Mouse (Mus musculus): ENCODE results near the gene Lin7c. TPM values are rescaled to one million over a fixed set of nuclear protein-coding genes. Genes with fewer than 3 reads are reported as not detected.

Lin7c gene
- total and polyA plus RNA-seq, 2 experiments from 2014 or later = 175 to 283 TPM

GRCm38 (mm10) chr2:109881111-109881510, 9.5 kb upstream of the Lin7c start:
- H3K27ac ChIP-seq (ENCODE audit: low read depth, low read length) = no peak overlapping the region
- no peak overlapping the region for H3K9ac ChIP-seq
- no peak for TF ChIP-seq CTCF (IDR thresholded peaks at IDR 0.05; ENCODE audit: low read depth)
- no peak overlapping the region for H3K4me3 ChIP-seq (ENCODE audit: low read depth, low read length)
- no peaks in the 10 kb centered on the region for H3K4me1 ChIP-seq (ENCODE audit: insufficient read depth)
- no peaks in the 10 kb centered on the region for H3K36me3 ChIP-seq (ENCODE audit: insufficient read depth)
- no peaks in the 10 kb centered on the region for H3K27me3 ChIP-seq (ENCODE audit: insufficient read depth, low read length)
- ATAC-seq (no peak), DNase-seq (no peak)
- 68% methylated on average over 2 of the region's 2 CpGs for WGBS
- no peaks in the 10 kb centered on the region for H3K9me3 ChIP-seq (ENCODE audit: low read length)
- H3K4me2 ChIP-seq (ENCODE audit: low read depth) = no peak overlapping the region

- H3K9ac ChIP-seq = no peak overlapping the region
These were observed 9.0 kb upstream of the Lin7c start for GRCm38 (mm10) chr2:109881625-109882024.

GRCm38 (mm10) chr2:109884106-109884505, 6.5 kb upstream of the Lin7c start:
- no peaks in the 10 kb centered on the region for H3K9me3 ChIP-seq (ENCODE audit: low read length)
- no peaks in the 10 kb centered on the region for H3K27me3 ChIP-seq (ENCODE audit: insufficient read depth, low read length)
- no peaks in the 10 kb centered on the region for H3K4me1 ChIP-seq (ENCODE audit: insufficient read depth)
- 33% methylated on average over 4 of the region's 4 CpGs for WGBS
- peak; percentile 73 for ATAC-seq
- H3K36me3 ChIP-seq (ENCODE audit: insufficient read depth) = no peaks in the 10 kb centered on the region
- H3K9ac ChIP-seq = no peak overlapping the region
- DNase-seq = peak; percentile 52
- no peak for TF ChIP-seq CTCF (IDR thresholded peaks at IDR 0.05; ENCODE audit: low read depth)
- no peak overlapping the region for H3K27ac ChIP-seq (ENCODE audit: low read depth, low read length)
- no peak overlapping the region for H3K4me3 ChIP-seq (ENCODE audit: low read depth, low read length)
- no peak overlapping the region for H3K4me2 ChIP-seq (ENCODE audit: low read depth)

More at GRCm38 (mm10) chr2:109881625-109882024, 9.0 kb upstream of the Lin7c start:
- 71% methylated on average over 1 of the region's 1 CpGs for WGBS
- no peak for TF ChIP-seq CTCF (IDR thresholded peaks at IDR 0.05; ENCODE audit: low read depth)
- ATAC-seq (no peak), DNase-seq (no peak)
- H3K4me1 ChIP-seq (ENCODE audit: insufficient read depth) = no peaks in the 10 kb centered on the region
- H3K4me2 ChIP-seq (ENCODE audit: low read depth) = no peak overlapping the region
- no peak overlapping the region for H3K27ac ChIP-seq (ENCODE audit: low read depth, low read length)
- H3K4me3 ChIP-seq (ENCODE audit: low read depth, low read length) = no peak overlapping the region
- no peaks in the 10 kb centered on the region for H3K36me3 ChIP-seq (ENCODE audit: insufficient read depth)
- H3K9me3 ChIP-seq (ENCODE audit: low read length) = no peaks in the 10 kb centered on the region
- no peaks in the 10 kb centered on the region for H3K27me3 ChIP-seq (ENCODE audit: insufficient read depth, low read length)

- no peaks in the 10 kb centered on the region for H3K9me3 ChIP-seq (ENCODE audit: low read length)
- peak; percentile 51 for ATAC-seq
- H3K4me3 ChIP-seq (ENCODE audit: low read depth, low read length) = no peak overlapping the region
- H3K27ac ChIP-seq (ENCODE audit: low read depth, low read length) = no peak overlapping the region
- TF ChIP-seq CTCF (IDR thresholded peaks at IDR 0.05; ENCODE audit: low read depth) = no peak
- H3K4me2 ChIP-seq (ENCODE audit: low read depth) = no peak overlapping the region
- no peak overlapping the region for H3K9ac ChIP-seq
- 38% methylated on average over 4 of the region's 4 CpGs for WGBS
- H3K4me1 ChIP-seq (ENCODE audit: insufficient read depth) = no peaks in the 10 kb centered on the region
- DNase-seq = no peak
- H3K27me3 ChIP-seq (ENCODE audit: insufficient read depth, low read length) = no peaks in the 10 kb centered on the region
- H3K36me3 ChIP-seq (ENCODE audit: insufficient read depth) = no peaks in the 10 kb centered on the region
These were observed 6.1 kb upstream of the Lin7c start for GRCm38 (mm10) chr2:109884507-109884906.

GRCm38 (mm10) chr2:109890068-109890467, 585 bp upstream of the Lin7c start:
- Histone ChIP-seq H3K4me2 (ENCODE audit: low read depth) (peak overlapping the region; percentile 60), H3K4me1 (ENCODE audit: insufficient read depth) (peaks cover 9% of the 10 kb centered on the region; the same call in 1 of the 2 replicates), H3K9me3 (ENCODE audit: low read length) (no peaks in the 10 kb centered on the region), H3K36me3 (ENCODE audit: insufficient read depth) (peaks cover 8% of the 10 kb centered on the region), H3K4me3 (ENCODE audit: low read depth, low read length) (peak overlapping the region; percentile 92), H3K27me3 (ENCODE audit: insufficient read depth, low read length) (no peaks in the 10 kb centered on the region), H3K27ac (ENCODE audit: low read depth, low read length) (peak overlapping the region; percentile 90), H3K9ac (peak overlapping the region; percentile 95)
- DNase-seq (no peak), ATAC-seq (peak; percentile 17; the same call in 1 of the 2 replicates)
- TF ChIP-seq CTCF (IDR thresholded peaks at IDR 0.05; ENCODE audit: low read depth) = peak; percentile 49
- 35% methylated on average over 4 of the region's 4 CpGs for WGBS

GRCm38 (mm10) chr2:109891031-109891430, 378 bp downstream of the Lin7c start:
- ATAC-seq (peak; percentile 79), DNase-seq (no peak)
- peaks cover 17% of the 10 kb centered on the region for H3K36me3 ChIP-seq (ENCODE audit: insufficient read depth)
- peak overlapping the region; percentile 90 for H3K27ac ChIP-seq (ENCODE audit: low read depth, low read length)
- 2% methylated on average over 34 of the region's 34 CpGs for WGBS
- peak overlapping the region; percentile 95 for H3K9ac ChIP-seq
- no peak for TF ChIP-seq CTCF (IDR thresholded peaks at IDR 0.05; ENCODE audit: low read depth)
- H3K27me3 ChIP-seq (ENCODE audit: insufficient read depth, low read length) = no peaks in the 10 kb centered on the region
- H3K4me3 ChIP-seq (ENCODE audit: low read depth, low read length) = peak overlapping the region; percentile 92
- H3K4me1 ChIP-seq (ENCODE audit: insufficient read depth) = peaks cover 9% of the 10 kb centered on the region; the same call in 1 of the 2 replicates
- H3K4me2 ChIP-seq (ENCODE audit: low read depth) = peak overlapping the region; percentile 60
- no peaks in the 10 kb centered on the region for H3K9me3 ChIP-seq (ENCODE audit: low read length)

GRCm38 (mm10) chr2:109891471-109891870, 818 bp downstream of the Lin7c start:
- peak overlapping the region; percentile 95 for H3K9ac ChIP-seq
- H3K4me1 ChIP-seq (ENCODE audit: insufficient read depth) = peaks cover 9% of the 10 kb centered on the region; the same call in 1 of the 2 replicates
- no peaks in the 10 kb centered on the region for H3K27me3 ChIP-seq (ENCODE audit: insufficient read depth, low read length)
- DNase-seq (peak; percentile 26), ATAC-seq (no peak)
- H3K4me3 ChIP-seq (ENCODE audit: low read depth, low read length) = peak overlapping the region; percentile 92
- no peaks in the 10 kb centered on the region for H3K9me3 ChIP-seq (ENCODE audit: low read length)
- WGBS = 7% methylated on average over 4 of the region's 4 CpGs
- peaks cover 22% of the 10 kb centered on the region for H3K36me3 ChIP-seq (ENCODE audit: insufficient read depth)
- H3K4me2 ChIP-seq (ENCODE audit: low read depth) = peak overlapping the region; percentile 60
- H3K27ac ChIP-seq (ENCODE audit: low read depth, low read length) = peak overlapping the region; percentile 90
- no peak for TF ChIP-seq CTCF (IDR thresholded peaks at IDR 0.05; ENCODE audit: low read depth)

All from forebrain, postnatal 0 days (tissue).